ENCODE assay signal across 16 mouse cellular contexts in the genomic region with DNA sequence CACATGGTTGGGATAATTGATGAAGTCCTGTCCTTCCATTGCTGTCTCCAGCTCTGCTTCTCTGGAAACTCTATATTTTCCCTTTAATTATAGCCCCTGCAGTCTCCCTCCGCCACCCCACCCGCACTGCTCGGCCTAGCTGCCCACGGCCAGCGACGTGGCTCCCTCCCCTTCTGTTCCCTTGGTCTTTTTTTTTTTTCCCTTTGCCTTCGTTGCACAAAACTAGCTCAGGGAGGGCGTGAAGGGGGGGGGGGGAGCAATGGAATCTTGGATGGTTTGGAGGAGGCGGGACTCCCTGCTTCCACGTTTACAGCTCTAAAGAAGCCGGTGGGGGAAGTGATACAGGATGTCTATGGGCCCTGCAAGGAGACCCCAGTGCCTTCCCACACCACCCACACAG. TPM values are rescaled to one million over a fixed set of nuclear protein-coding genes. Genes with fewer than 3 reads are reported as not detected.
DNase-seq lines count a peak whose midpoint lies in the region; ATAC-seq and TF ChIP-seq lines count a peak whose summit lies in the region.
"Had no signal": no experiment of that assay in that cellular context is flagged by ENCODE, and none has a peak within 500 bp of the region (broad histone marks: within the 10 kb centered on the region; RNA-seq: fewer than 3 reads in every experiment).

No protein-coding gene starts in this region.

- H3K4me2 ChIP-seq in heart, postnatal 0 days (ENCODE audit: low read depth, low read length), result no peak overlapping the region; the same call in 1 of the 2 replicates
- peak overlapping the region; percentile 30; the same call in 1 of the 2 replicates for H3K4me2 ChIP-seq in intestine, postnatal 0 days (replicated peaks; ENCODE audit: low read depth)
- H3K4me2 ChIP-seq in forebrain, embryonic 15.5 days (replicated peaks), result no peak overlapping the region
- H3K4me2 ChIP-seq: midbrain, embryonic 13.5 days; neural tube, embryonic 12.5 days had no signal

- no peak overlapping the region for H3K4me3 ChIP-seq in heart, postnatal 0 days (ENCODE audit: low read depth, low read length)
- H3K4me3 ChIP-seq in intestine, postnatal 0 days (ENCODE audit: low read depth, low read length), result no peak overlapping the region
- H3K4me3 ChIP-seq in forebrain, embryonic 15.5 days, result no peak overlapping the region
- H3K4me3 ChIP-seq: layer of hippocampus, adult 2 months; midbrain, embryonic 13.5 days; neural tube, embryonic 12.5 days had no signal

- no peaks in the 10 kb centered on the region for H3K9me3 ChIP-seq in heart, postnatal 0 days (replicated peaks; ENCODE audit: control insufficient read depth, low read length)
- H3K9me3 ChIP-seq in intestine, postnatal 0 days (ENCODE audit: control insufficient read depth), result no peaks in the 10 kb centered on the region
- H3K9me3 ChIP-seq in forebrain, embryonic 15.5 days, result no peaks in the 10 kb centered on the region
- H3K9me3 ChIP-seq: midbrain, embryonic 13.5 days; neural tube, embryonic 12.5 days had no signal

- no peak for ATAC-seq in heart, postnatal 0 days (ENCODE audit: insufficient read depth, low read depth)
- ATAC-seq in intestine, postnatal 0 days, result no peak
- no peak for ATAC-seq in forebrain, embryonic 15.5 days (replicated peaks)
- ATAC-seq: hindbrain, embryonic 16.5 days; midbrain, embryonic 13.5 days had no signal

- H3K27me3 ChIP-seq in heart, postnatal 0 days (ENCODE audit: control insufficient read depth, insufficient read depth, low read length), result peaks cover 51% of the 10 kb centered on the region
- peaks cover 23% of the 10 kb centered on the region for H3K27me3 ChIP-seq in intestine, postnatal 0 days (replicated peaks; ENCODE audit: control insufficient read depth, insufficient read depth, low read length)
- peaks cover 52% of the 10 kb centered on the region for H3K27me3 ChIP-seq in forebrain, embryonic 15.5 days

- no peak for TF ChIP-seq EP300 in heart, postnatal 0 days (IDR thresholded peaks at IDR 0.05; ENCODE audit: low read depth)

- no peaks in the 10 kb centered on the region for H3K36me3 ChIP-seq in heart, postnatal 0 days (replicated peaks; ENCODE audit: control insufficient read depth, insufficient read depth, low read length)
- H3K36me3 ChIP-seq in intestine, postnatal 0 days (ENCODE audit: control insufficient read depth, insufficient read depth), result no peaks in the 10 kb centered on the region
- H3K36me3 ChIP-seq in forebrain, embryonic 15.5 days, result no peaks in the 10 kb centered on the region
- H3K36me3 ChIP-seq: midbrain, embryonic 13.5 days; neural tube, embryonic 12.5 days had no signal

- WGBS in heart, postnatal 0 days, result 62% methylated on average over 9 of the region's 11 CpGs
- WGBS in intestine, postnatal 0 days, result 24% methylated on average over 11 of the region's 11 CpGs
- 39% methylated on average over 11 of the region's 11 CpGs for WGBS in forebrain, embryonic 15.5 days

- H3K4me1 ChIP-seq in heart, postnatal 0 days (ENCODE audit: control insufficient read depth, insufficient read depth), result peaks cover 4% of the 10 kb centered on the region; the same call in 1 of the 2 replicates
- H3K4me1 ChIP-seq in intestine, postnatal 0 days (replicated peaks; ENCODE audit: control insufficient read depth, insufficient read depth, low read length), result no peaks in the 10 kb centered on the region
- H3K4me1 ChIP-seq in forebrain, embryonic 15.5 days, result peaks cover 15% of the 10 kb centered on the region

- H3K9ac ChIP-seq in heart, postnatal 0 days (replicated peaks; ENCODE audit: low read depth, low read length), result no peak overlapping the region
- no peak overlapping the region for H3K9ac ChIP-seq in intestine, postnatal 0 days (ENCODE audit: low read depth, low read length)
- no peak overlapping the region for H3K9ac ChIP-seq in forebrain, embryonic 15.5 days (replicated peaks)
- H3K9ac ChIP-seq: midbrain, embryonic 13.5 days; neural tube, embryonic 12.5 days had no signal

- TF ChIP-seq CTCF in heart, postnatal 0 days (IDR thresholded peaks at IDR 0.05; ENCODE audit: low read depth), result no peak
- TF ChIP-seq CTCF in intestine, postnatal 0 days (IDR thresholded peaks at IDR 0.05; ENCODE audit: low read depth), result no peak

- H3K27ac ChIP-seq in heart, postnatal 0 days (ENCODE audit: low read depth), result peak overlapping the region; percentile 62
- 0 out of 2 replicates have a peak overlapping the region, but pooled peaks have one; percentile 54 for H3K27ac ChIP-seq in intestine, postnatal 0 days (ENCODE audit: low read depth, low read length)
- H3K27ac ChIP-seq in forebrain, embryonic 15.5 days (replicated peaks), result no peak overlapping the region
- H3K27ac ChIP-seq: layer of hippocampus, adult 2 months; midbrain, embryonic 13.5 days; neural tube, embryonic 12.5 days had no signal

- DNase-seq in heart, postnatal 0 days (ENCODE audit: low spot score), result no peak
- no peak for DNase-seq in heart, adult 9 months (ENCODE audit: low spot score in 2 of 2)
- peak; percentile 53 for DNase-seq in lung, postnatal 10 days
- no peak for DNase-seq in lung, postnatal 36 days
- peak; percentile 49 for DNase-seq in yolk sac, embryonic 10.5 days (ENCODE audit: low spot score)
- no peak for DNase-seq in frontal cortex, adult 2 months (ENCODE audit: extremely low spot score in 1 of 2, low spot score in 1 of 2)
- DNase-seq: adrenal gland, adult 2 months had no signal

RNA-seq across cellular contexts. Expression of a gene that starts 1.5 kb away (rescaled TPM):
- 263 and 322 TPM in 2 replicates for total RNA-seq in heart, postnatal 0 days (2014; rRNA removed; ENCODE audit: low replicate concordance)
- 334 and 345 TPM in 2 replicates for polyA plus RNA-seq in heart, postnatal 0 days (2015; fragmentation: Nextera tagmentation; extraction: Ambion mirVana)
- polyA plus RNA-seq in intestine, postnatal 0 days (2015; fragmentation: Nextera tagmentation; extraction: Ambion mirVana), result 338 and 367 TPM in 2 replicates
- polyA plus RNA-seq in frontal cortex, adult 2 months (2012; rRNA removed), result 6.9 and 8.7 TPM in 2 replicates
- polyA plus RNA-seq in forebrain, embryonic 15.5 days (2015; fragmentation: Nextera tagmentation; extraction: Ambion mirVana), result 40.2 and 40.5 TPM in 2 replicates

RNA-seq across cellular contexts. Expression of a gene that starts 32.9 kb away (rescaled TPM):
- not detected in 2 replicates for total RNA-seq in heart, postnatal 0 days (2014; rRNA removed; ENCODE audit: low replicate concordance)
- 0.27 TPM in 1 of 2 replicates, not detected in the other for polyA plus RNA-seq in heart, postnatal 0 days (2015; fragmentation: Nextera tagmentation; extraction: Ambion mirVana)
- not detected in 2 replicates for polyA plus RNA-seq in intestine, postnatal 0 days (2015; fragmentation: Nextera tagmentation; extraction: Ambion mirVana)
- not detected in 2 replicates for polyA plus RNA-seq in frontal cortex, adult 2 months (2012; rRNA removed)
- not detected in 2 replicates for polyA plus RNA-seq in forebrain, embryonic 15.5 days (2015; fragmentation: Nextera tagmentation; extraction: Ambion mirVana)
- total RNA-seq: adrenal gland, adult 2 months; CH12.LX; layer of hippocampus, adult 2 months; left cerebral cortex, postnatal 10 days had no signal
- polyA plus RNA-seq: adrenal gland, adult 2 months; hindbrain, embryonic 16.5 days; liver, embryonic 16.5 days; midbrain, embryonic 13.5 days; neural tube, embryonic 12.5 days had no signal

RNA-seq across cellular contexts. Expression of a gene that starts 41.6 kb away (rescaled TPM):
- 47.5 and 313 TPM in 2 replicates for total RNA-seq in heart, postnatal 0 days (2014; rRNA removed; ENCODE audit: low replicate concordance)
- polyA plus RNA-seq in heart, postnatal 0 days (2015; fragmentation: Nextera tagmentation; extraction: Ambion mirVana), result 62.2 and 62.4 TPM in 2 replicates
- polyA plus RNA-seq in intestine, postnatal 0 days (2015; fragmentation: Nextera tagmentation; extraction: Ambion mirVana), result 0.18 and 0.55 TPM in 2 replicates
- polyA plus RNA-seq in frontal cortex, adult 2 months (2012; rRNA removed), result 1.1 and 1.4 TPM in 2 replicates
- not detected in 2 replicates for polyA plus RNA-seq in forebrain, embryonic 15.5 days (2015; fragmentation: Nextera tagmentation; extraction: Ambion mirVana)
- total RNA-seq: adrenal gland, adult 2 months had no signal

RNA-seq across cellular contexts. Expression of a gene that starts 56.3 kb away (rescaled TPM):
- total RNA-seq in heart, postnatal 0 days (2014; rRNA removed; ENCODE audit: low replicate concordance), result 27.6 and 38.6 TPM in 2 replicates
- 4.5 and 4.7 TPM in 2 replicates for polyA plus RNA-seq in heart, postnatal 0 days (2015; fragmentation: Nextera tagmentation; extraction: Ambion mirVana)
- 6.3 and 7.1 TPM in 2 replicates for polyA plus RNA-seq in intestine, postnatal 0 days (2015; fragmentation: Nextera tagmentation; extraction: Ambion mirVana)
- polyA plus RNA-seq in frontal cortex, adult 2 months (2012; rRNA removed), result 296 and 312 TPM in 2 replicates
- polyA plus RNA-seq in forebrain, embryonic 15.5 days (2015; fragmentation: Nextera tagmentation; extraction: Ambion mirVana), result 23.0 and 23.9 TPM in 2 replicates

Comparison
In these comparisons a context has a peak if more than half of its experiments do, and no peak if none do; other contexts are left out.
1. DNase-seq: peak in lung, postnatal 10 days (single experiment) and yolk sac, embryonic 10.5 days (single experiment); none in heart, postnatal 0 days (single experiment), heart, adult 9 months (0 of 2), lung, postnatal 36 days (single experiment) and frontal cortex, adult 2 months (0 of 2).
2. RNA of a gene that starts 41.6 kb away (polyA plus RNA-seq): 62.2 to 62.4 TPM in heart, postnatal 0 days; 1.1 to 1.4 TPM in frontal cortex, adult 2 months, 0.18 to 0.55 TPM in intestine, postnatal 0 days and not detected in forebrain, embryonic 15.5 days; every median in the first group is over 10 times any median in the second.